20 mouse cellular contexts compared by ENCODE assay signal in the genomic region with DNA sequence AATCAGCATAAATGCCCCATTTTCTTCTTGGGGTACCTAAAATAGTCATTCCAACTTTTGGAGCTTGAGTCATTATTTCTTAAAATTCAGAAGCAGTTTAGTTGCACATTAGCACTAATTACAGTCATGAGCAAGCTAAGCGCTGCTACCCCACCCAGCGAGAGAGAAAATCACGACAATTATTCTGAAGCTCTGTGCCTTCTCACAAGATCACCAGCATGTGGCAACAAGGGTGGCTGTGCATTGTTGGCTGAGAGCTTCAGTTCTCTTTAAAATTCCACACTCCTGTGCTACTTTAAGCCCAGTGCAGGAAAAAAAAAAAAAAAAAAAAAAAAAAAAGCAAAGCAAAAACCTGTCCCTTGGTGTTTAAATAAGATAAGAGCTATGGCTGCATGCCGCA. TPM values are rescaled to one million over a fixed set of nuclear protein-coding genes. Genes with fewer than 3 reads are reported as not detected.
DNase-seq lines count a peak whose midpoint lies in the region; ATAC-seq lines count a peak whose summit lies in the region.
"Had no signal": no experiment of that assay in that cellular context is flagged by ENCODE, and none has a peak within 500 bp of the region (broad histone marks: within the 10 kb centered on the region; RNA-seq: fewer than 3 reads in every experiment).

No protein-coding gene starts in this region.

- DNase-seq in frontal cortex, postnatal 25 days (ENCODE audit: low spot score in 2 of 2), result no peak
- peak; percentile 33 to 69 for DNase-seq in left cerebral cortex, adult 9 months (ENCODE audit: low spot score in 2 of 2)
- no peak for DNase-seq in left cerebral cortex, postnatal 10 days (ENCODE audit: extremely low spot score in 1 of 2, low spot score in 2 of 2)
- DNase-seq in right cerebral cortex, adult 2 months (ENCODE audit: low spot score in 2 of 2), result peak; percentile 30 to 38
- no peak for DNase-seq in right cerebral cortex, postnatal 4 days
- no peak for DNase-seq in lung, adult 18-20 months
- DNase-seq: adrenal gland, adult 8-10 months; adrenal gland, postnatal 36 days; B cell, adult 2 months; cerebellum, adult 18-20 months; cerebellum, adult 9-11 months; cerebellum, postnatal 36 days; forebrain, postnatal 0 days; gastrocnemius, postnatal 14 days; heart, adult 2 months; heart, postnatal 14 days had no signal

- intact Hi-C loops in left cerebral cortex, postnatal 10 days (cut with DNase I), result no loop called here

- peak; percentile 83 for ATAC-seq in frontal cortex, adult (ENCODE audit: low TSS enrichment)
- ATAC-seq: CD4-positive, CD25-positive, alpha-beta regulatory T cell, adult 4 months; forebrain, embryonic 13.5 days; forebrain, postnatal 0 days had no signal

RNA-seq across cellular contexts. Expression of gene Snap91, which starts 22.4 kb away (rescaled TPM):
- total RNA-seq in left cerebral cortex, postnatal 10 days (2021), result 100 to 1,000 TPM; 528 to 545 TPM
- total RNA-seq: hematopoietic stem cell, adult 5-6 weeks had no signal

Comparison
In these comparisons a context has a peak if more than half of its experiments do, and no peak if none do; other contexts are left out.
1. DNase-seq: peak in left cerebral cortex, adult 9 months (2 of 2) and right cerebral cortex, adult 2 months (2 of 2); none in frontal cortex, postnatal 25 days (0 of 2), left cerebral cortex, postnatal 10 days (0 of 2), right cerebral cortex, postnatal 4 days (single experiment) and lung, adult 18-20 months (0 of 2).